Mouse (Mus musculus): ENCODE results near the gene 4930438A08Rik.

- TF ChIP-seq CTCF (IDR thresholded peaks at IDR 0.05; ENCODE audit: control insufficient read depth, insufficient read depth, low read length) (no peak), POLR2A (IDR thresholded peaks at IDR 0.05; ENCODE audit: borderline replicate concordance, control insufficient read depth, low read depth, low read length) (no peak)
These were observed 32.9 kb downstream of the 4930438A08Rik start for GRCm38 (mm10) chr11:58307411-58308080.
